Mouse (Mus musculus): ENCODE measurements around the gene Ticrr. TPM values are rescaled to one million over a fixed set of nuclear protein-coding genes. Genes with fewer than 3 reads are reported as not detected.
A peak's percentile ranks its signal among the peaks of the same experiment; 100 is the strongest.

Gene Ticrr
- total RNA-seq, 2 experiments from 2014 or later = 0.11 TPM; not detected in 1

DNA sequence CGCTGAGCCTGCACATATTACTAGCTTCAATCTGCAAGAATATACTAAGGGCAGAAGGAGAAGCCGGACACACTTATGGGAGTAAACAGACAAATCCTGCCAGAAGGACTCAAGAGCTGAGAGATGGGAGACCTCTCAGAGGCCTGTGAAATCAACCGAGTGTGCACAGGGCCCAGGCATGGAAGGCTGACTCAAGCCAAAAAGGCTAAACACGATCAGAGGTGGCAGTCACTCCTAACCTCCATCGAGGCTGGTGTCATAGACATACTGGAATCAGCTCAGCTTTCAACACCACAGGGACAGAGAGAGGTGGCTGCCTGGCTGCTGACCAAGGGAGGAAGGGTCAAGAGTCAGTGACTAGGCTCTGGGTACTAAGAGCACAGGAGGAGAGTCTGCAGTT lies 45.2 kb downstream of the Ticrr start:
- no peak for TF ChIP-seq CTCF (IDR thresholded peaks at IDR 0.05)
- intact Hi-C loops (cut with DNase I) = no loop called here
- Histone ChIP-seq H3K27ac (no peak overlapping the region), H3K4me3 (no peak overlapping the region)
- no peak for DNase-seq (ENCODE audit: extremely low spot score in 1 of 2, low spot score in 2 of 2)

DNA sequence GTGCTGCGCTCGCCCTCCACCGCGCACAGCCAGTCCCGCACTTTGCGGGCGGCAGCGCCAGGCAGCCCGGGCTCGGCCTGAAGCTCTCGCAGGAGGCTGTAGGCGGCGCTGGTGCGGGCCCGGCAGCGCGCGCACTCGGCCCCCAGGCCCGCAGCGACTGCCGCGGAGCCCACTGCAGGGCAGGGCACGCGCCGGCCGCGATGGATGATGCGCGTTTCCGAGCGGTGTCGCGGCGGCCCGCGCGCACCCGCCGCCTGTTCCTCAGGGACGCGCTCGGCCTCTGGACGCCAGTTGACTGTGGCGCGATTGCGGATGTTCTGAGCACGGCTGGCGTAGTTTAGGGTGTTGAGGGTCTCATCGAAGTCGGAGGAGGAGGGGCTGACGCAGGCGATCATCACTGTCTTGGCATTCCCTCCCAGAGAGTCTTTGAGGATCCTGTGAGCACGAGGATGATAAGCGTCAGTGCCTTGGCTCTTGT lies 50.2 kb downstream of the Ticrr start:
- intact Hi-C loops (cut with DNase I) = no loop called here
- Histone ChIP-seq H3K4me3 (peak overlapping the region; percentile 44), H3K27ac (peak overlapping the region; percentile 48; the same call in 1 of the 2 replicates)
- DNase-seq (ENCODE audit: extremely low spot score in 1 of 2, low spot score in 2 of 2) = peak; percentile 61 to 75
- TF ChIP-seq CTCF (IDR thresholded peaks at IDR 0.05) = peak; percentile 66

GRCm38 (mm10) chr7:79710831-79711230 lies 50.8 kb downstream of the Ticrr start:
- peak overlapping the region; percentile 44 for H3K4me3 ChIP-seq
- TF ChIP-seq CTCF (IDR thresholded peaks at IDR 0.05) = no peak
- DNase-seq (ENCODE audit: extremely low spot score in 1 of 2, low spot score in 2 of 2) = peak in 1 of 2 experiments; percentile 15
- H3K27ac ChIP-seq = peak overlapping the region; percentile 48; the same call in 1 of the 2 replicates
- intact Hi-C loops (cut with DNase I) = no loop called here

- DNase-seq (ENCODE audit: extremely low spot score in 1 of 2, low spot score in 2 of 2) = peak in 1 of 2 experiments; percentile 56
- peak within 1 kb of the TSS; percentile 51 for H3K4me3 ChIP-seq
- no peak for TF ChIP-seq CTCF (IDR thresholded peaks at IDR 0.05)
- no peak within 1 kb of the TSS for H3K27ac ChIP-seq
- intact Hi-C loops (cut with DNase I) = no loop called here
These were observed 55.4 kb downstream of the Ticrr start, which contains the start of gene Kif7 for GRCm38 (mm10) chr7:79715187-79715981. Kif7 (minus strand) TSS chr7:79715720.

DNA sequence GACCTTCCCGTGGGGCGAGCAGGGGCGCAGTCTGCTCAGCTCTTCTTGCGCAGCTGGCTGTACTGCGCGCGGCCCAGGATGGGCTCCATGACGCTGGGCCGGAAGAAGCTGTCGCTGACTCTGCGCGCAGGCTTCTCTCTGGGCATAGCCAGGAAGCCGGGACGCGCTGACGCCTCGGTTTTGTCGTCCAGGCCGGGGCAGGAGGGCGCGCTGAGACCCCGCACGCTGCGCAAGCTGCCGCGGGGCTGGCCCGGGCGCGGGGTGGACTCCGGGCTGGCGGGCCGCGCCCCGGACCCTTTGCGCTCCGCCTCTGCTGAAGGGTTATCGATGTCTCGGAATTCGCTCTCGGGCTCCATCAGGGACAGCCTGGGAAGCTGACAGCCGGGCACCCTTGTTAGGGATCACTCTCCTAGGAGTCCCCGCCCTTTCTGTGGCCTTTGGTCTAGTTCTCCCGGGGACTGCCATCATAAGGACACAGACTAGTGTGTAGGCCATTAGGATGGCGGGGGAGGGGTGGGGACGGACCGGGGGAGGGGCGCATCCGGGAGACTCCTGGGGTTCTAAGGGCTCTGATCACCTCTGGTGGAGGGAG lies 61.5 kb downstream of the Ticrr start:
- Histone ChIP-seq H3K27ac (peak overlapping the region; percentile 64), H3K4me3 (peak overlapping the region; percentile 64)
- peak; percentile 30 to 50 for DNase-seq (ENCODE audit: extremely low spot score in 1 of 2, low spot score in 2 of 2)
- intact Hi-C loops (cut with DNase I) = no loop called here
- no peak for TF ChIP-seq CTCF (IDR thresholded peaks at IDR 0.05)

DNA sequence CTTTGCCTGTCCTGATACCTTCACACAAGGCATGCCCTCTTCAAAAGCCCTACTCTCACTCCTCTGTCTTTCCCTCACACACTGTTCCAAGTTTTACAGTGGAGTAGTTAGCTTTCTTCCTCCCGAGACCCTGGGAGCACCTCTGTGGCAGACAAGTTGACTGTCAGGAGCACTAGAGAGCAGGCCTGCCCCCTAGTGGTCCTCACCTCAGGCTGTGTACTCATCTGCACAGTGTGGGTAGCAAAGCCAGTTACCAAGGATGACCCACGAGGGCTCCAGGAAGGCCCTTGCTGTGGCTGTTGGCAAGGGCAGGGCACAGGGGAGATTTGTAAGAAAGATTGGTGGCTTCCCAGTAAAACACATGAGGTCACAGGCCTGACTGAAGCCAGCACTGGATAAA lies 67.1 kb downstream of the Ticrr start:
- H3K4me3 ChIP-seq = no peak overlapping the region
- peak; percentile 38 to 63 for DNase-seq (ENCODE audit: extremely low spot score in 1 of 2, low spot score in 2 of 2)
- no peak overlapping the region for H3K27ac ChIP-seq
- intact Hi-C loops (cut with DNase I) = no loop called here
- TF ChIP-seq CTCF (IDR thresholded peaks at IDR 0.05) = peak; percentile 71

GRCm38 (mm10) chr7:79728219-79728618 lies 68.2 kb downstream of the Ticrr start:
- H3K27ac ChIP-seq = no peak overlapping the region
- intact Hi-C loops (cut with DNase I) = loop anchor here (1.0 to 2.0 kb wide), 2 partner anchors 116 to 233 kb away; no protein-coding TSS in a partner anchor
- TF ChIP-seq CTCF (IDR thresholded peaks at IDR 0.05) = peak; percentile 82
- no peak overlapping the region for H3K4me3 ChIP-seq
- peak; percentile 54 to 62 for DNase-seq (ENCODE audit: extremely low spot score in 1 of 2, low spot score in 2 of 2)

DNA sequence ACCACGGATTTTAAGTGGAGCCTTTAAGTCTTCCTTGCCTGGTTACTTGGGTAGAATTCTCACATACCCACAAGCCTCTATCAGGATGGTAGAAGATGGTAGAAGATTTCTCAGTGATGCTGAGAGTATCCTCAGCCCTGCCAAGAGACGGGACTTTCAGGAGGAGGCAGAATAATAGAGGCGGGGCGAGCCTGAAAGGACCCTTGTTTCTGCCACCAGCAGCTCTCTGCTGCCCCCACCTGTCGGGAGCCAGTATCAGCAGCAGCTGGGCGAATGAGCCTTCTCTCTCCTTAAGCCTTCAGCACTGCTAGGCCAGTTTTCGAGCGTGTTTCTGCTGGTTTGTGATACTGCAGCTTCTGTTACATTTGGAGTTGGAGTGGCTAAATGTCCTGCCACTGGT lies 69.2 kb downstream of the Ticrr start:
- intact Hi-C loops (cut with DNase I) = loop anchor here (2.0 kb wide), 1 partner anchor 234 kb away; no protein-coding TSS in a partner anchor
- DNase-seq (ENCODE audit: extremely low spot score in 1 of 2, low spot score in 2 of 2) = peak; percentile 59 to 69
- TF ChIP-seq CTCF (IDR thresholded peaks at IDR 0.05) = peak; percentile 86
- Histone ChIP-seq H3K4me3 (no peak overlapping the region), H3K27ac (no peak overlapping the region)

GRCm38 (mm10) chr7:79729743-79730370 lies 69.9 kb downstream of the Ticrr start:
- DNase-seq (ENCODE audit: extremely low spot score in 1 of 2, low spot score in 2 of 2) = no peak
- no peak overlapping the region for H3K27ac ChIP-seq
- intact Hi-C loops (cut with DNase I) = loop anchor here (2.0 kb wide), 1 partner anchor 235 kb away; no protein-coding TSS in a partner anchor
- no peak overlapping the region for H3K4me3 ChIP-seq
- peak; percentile 19 for TF ChIP-seq CTCF (IDR thresholded peaks at IDR 0.05)

DNA sequence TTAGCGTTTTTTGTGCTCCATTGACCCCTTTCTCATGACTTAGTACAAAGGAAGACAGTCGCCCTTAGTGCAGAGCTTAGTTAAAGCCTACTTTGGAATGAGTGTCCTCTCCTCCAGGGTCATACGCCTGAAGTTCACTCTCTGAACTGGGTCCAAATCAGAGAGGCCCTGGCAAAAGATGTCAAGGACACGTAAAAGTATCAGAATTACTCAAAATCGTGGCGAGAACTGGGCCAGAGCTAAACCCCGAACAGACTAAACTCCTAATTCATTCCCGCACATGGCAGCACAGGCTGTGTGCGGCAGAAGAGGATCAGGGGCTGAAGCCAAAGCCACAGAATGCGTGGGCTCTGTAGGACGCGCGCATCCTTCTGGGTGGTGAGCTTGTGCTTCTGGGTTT lies 71.4 kb downstream of the Ticrr start:
- Histone ChIP-seq H3K4me3 (no peak overlapping the region), H3K27ac (no peak overlapping the region)
- TF ChIP-seq CTCF (IDR thresholded peaks at IDR 0.05) = no peak
- DNase-seq (ENCODE audit: extremely low spot score in 1 of 2, low spot score in 2 of 2) = no peak
- intact Hi-C loops (cut with DNase I) = no loop called here

DNA sequence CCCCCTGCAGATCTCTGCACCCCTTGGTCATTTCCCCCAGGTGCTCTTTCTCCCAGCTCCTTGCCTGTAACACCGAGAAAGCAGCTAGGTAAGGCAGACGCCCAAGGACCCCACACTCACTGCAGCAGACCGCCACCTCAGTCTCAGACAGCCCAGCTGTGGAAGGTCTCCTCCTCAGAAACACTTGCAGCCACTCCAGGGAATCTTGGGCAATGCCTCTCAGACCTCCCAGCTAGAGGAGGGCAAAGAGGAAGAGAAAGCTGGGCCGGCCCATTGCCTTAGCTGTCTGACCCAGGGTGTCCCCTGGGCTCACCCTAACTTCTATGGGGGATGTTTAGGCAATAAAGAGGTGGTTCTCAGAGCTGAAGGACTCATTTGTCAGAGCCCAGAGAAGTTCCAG lies 72.6 kb downstream of the Ticrr start, which contains the start of gene Plin1:
Plin1 (minus strand) TSS at position 282 of the 400 bp plus-strand sequence.
- H3K4me3 ChIP-seq = no peak within 1 kb of the TSS
- DNase-seq (ENCODE audit: extremely low spot score in 1 of 2, low spot score in 2 of 2) = no peak
- intact Hi-C loops (cut with DNase I) = no loop called here
- TF ChIP-seq CTCF (IDR thresholded peaks at IDR 0.05) = no peak
- H3K27ac ChIP-seq = no peak within 1 kb of the TSS

DNA sequence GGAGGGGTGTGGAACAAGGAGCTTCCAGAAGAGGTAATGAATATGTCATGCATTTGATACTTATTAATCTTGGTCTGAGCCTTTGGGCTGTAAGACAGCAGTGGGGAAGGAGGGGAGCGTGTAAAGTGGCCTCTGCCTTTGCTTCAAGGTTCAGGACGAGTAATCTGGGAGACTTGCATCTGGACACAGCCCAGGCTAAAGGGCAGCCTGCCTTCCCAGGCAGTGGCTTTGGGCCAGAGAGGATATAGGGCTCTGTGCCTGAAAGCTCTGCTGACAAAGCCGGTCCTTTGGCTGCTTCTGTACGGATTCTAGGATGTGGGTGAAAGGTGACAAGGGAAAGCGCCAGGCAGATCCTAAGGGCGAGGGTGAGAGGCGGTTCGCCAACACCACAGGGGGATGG lies 74.6 kb downstream of the Ticrr start:
- TF ChIP-seq CTCF (IDR thresholded peaks at IDR 0.05) = no peak
- intact Hi-C loops (cut with DNase I) = no loop called here
- H3K4me3 ChIP-seq = no peak overlapping the region
- DNase-seq (ENCODE audit: extremely low spot score in 1 of 2, low spot score in 2 of 2) = no peak
- H3K27ac ChIP-seq = no peak overlapping the region

Measured in left cerebral cortex, adult 2 months (tissue).